Mouse (Mus musculus) liver, embryonic 11.5 days (tissue): ENCODE results near the gene Acacb. TPM values are rescaled to one million over a fixed set of nuclear protein-coding genes. Genes with fewer than 3 reads are reported as not detected.

Source experiments
- ATAC-seq: fragments of 200-750 bp; cut with Nextera tagmentation; replicated peaks from 2 replicates; pipeline ENCODE4 v1.8.0; 2017; ENCODE audit warnings: moderate number of reproducible peaks, mild to moderate bottlenecking, moderate TSS enrichment, moderate library complexity; ENCODE audit not compliant: low FRiP score
- DNase-seq: peaks from one replicate; pipeline ENCODE4 v3.0.0-alpha.2; 2017; ENCODE audit warnings: low spot score
- H3K27ac ChIP-seq: fragments of 300-500 bp; sonication (generic); 2 replicates; pipeline ENCODE4 v1.5.1; 2014; ENCODE audit warnings: mild to moderate bottlenecking, low read depth, low read length, control low read depth
- H3K27me3 ChIP-seq: fragments of 300-500 bp; sonication (generic); replicated peaks from 2 replicates; pipeline ENCODE4 v1.6.1; 2014; ENCODE audit warnings: low read length, mixed read lengths; ENCODE audit not compliant: control insufficient read depth, insufficient read depth
- H3K36me3 ChIP-seq: fragments of 300-500 bp; sonication (generic); 2 replicates; pipeline ENCODE4 v1.6.1; 2014; ENCODE audit warnings: mild to moderate bottlenecking, low read length, moderate library complexity, mixed read lengths; ENCODE audit not compliant: control insufficient read depth, insufficient read depth
- H3K4me1 ChIP-seq: fragments of 300-500 bp; sonication (generic); replicated peaks from 2 replicates; pipeline ENCODE4 v1.6.1; 2014; ENCODE audit warnings: low read length, mixed read lengths; ENCODE audit not compliant: control insufficient read depth, insufficient read depth
- H3K4me2 ChIP-seq: fragments of 300-500 bp; sonication (generic); 2 replicates; pipeline ENCODE4 v1.6.1; 2014; ENCODE audit warnings: mild to moderate bottlenecking, control low read depth, moderate library complexity
- H3K4me3 ChIP-seq: fragments of 300-500 bp; sonication (generic); 2 replicates; pipeline ENCODE4 v1.5.1; 2014; ENCODE audit warnings: low read depth, low read length, control low read depth
- H3K9ac ChIP-seq: fragments of 300-500 bp; sonication (generic); 2 replicates; pipeline ENCODE4 v1.6.1; 2014; ENCODE audit warnings: low read depth, low read length, control low read depth
- H3K9me3 ChIP-seq: fragments of 300-500 bp; sonication (generic); 2 replicates; pipeline ENCODE4 v1.6.1; 2016; ENCODE audit warnings: low read length, inconsistent platforms, mixed read lengths; ENCODE audit not compliant: control insufficient read depth
- WGBS: fragments of 180-500 bp; shearing (Covaris S2); extraction: QIAGEN DNeasy Blood & Tissue Kit; methylation state at CpG from one replicate; pipeline ENCODE4 v1.1.7; 2014; 5-methylcytosine and 5-hydroxymethylcytosine counted together
- polyA plus RNA-seq: library from polyadenylated mRNA; unstranded; fragments of >200 nt; fragmentation: Nextera tagmentation; extraction: Ambion mirVana; gene quantifications from 2 replicates; pipeline ENCODE4 v1.2.1, GENCODE M21; 2014

The Acacb gene
- polyA plus RNA-seq, 1 experiment from 2014 or later: 0.86 TPM

DNA sequence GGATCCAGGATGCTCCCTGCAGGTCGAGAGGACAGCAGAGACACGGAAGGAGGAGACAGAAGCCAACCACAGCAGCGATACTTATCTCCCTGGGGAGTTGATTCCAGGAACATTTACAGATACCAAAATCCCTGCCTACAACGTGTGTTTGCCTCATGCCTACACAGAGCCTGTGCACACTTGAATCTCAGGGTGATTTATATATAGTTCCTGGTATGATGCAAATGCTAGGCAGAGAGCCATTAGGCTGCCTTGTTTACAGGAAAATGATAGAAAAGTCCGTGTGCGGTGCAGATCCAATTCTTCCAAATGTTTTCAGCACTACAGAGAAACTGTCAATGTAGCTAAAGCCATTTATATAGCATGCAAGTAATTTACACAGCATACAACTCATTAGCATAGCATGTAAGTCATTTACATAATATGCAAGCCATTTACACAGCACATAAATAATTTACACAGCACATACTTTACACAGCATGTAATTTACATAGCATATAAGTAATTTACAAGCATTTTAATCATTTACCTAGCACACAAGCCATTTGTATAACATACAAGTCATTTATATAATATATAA lies 16.9 kb downstream of the Acacb start:
- DNase-seq: no peak
- Histone ChIP-seq H3K27ac (no peak overlapping the region), H3K27me3 (no peaks in the 10 kb centered on the region), H3K9ac (no peak overlapping the region), H3K4me1 (no peaks in the 10 kb centered on the region), H3K4me2 (no peak overlapping the region), H3K9me3 (no peaks in the 10 kb centered on the region), H3K36me3 (no peaks in the 10 kb centered on the region), H3K4me3 (no peak overlapping the region)
- 56% methylated on average over 6 of the region's 6 CpGs for WGBS
- ATAC-seq: no peak

DNA sequence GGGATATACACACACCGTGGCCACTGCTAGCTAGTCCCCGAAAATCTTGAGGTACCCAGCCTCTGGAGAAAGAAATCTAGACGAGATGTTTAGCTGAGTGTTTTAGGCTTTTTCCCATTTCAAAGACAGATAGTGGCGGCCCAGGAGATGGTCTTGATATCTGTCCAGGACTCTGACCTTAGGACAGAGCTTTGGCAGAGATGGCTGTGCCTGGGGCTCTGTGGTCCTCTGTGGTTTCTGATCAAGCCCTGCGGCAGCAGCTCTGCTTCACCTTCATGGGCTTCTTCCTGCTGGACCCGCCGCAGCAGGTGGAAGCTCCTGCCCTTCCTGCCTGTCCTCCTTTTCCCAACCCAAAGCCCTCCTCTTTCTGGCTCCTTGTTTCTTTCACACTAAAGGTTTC lies 24.0 kb downstream of the Acacb start:
- Histone ChIP-seq H3K9ac (no peak overlapping the region), H3K9me3 (no peaks in the 10 kb centered on the region), H3K27me3 (no peaks in the 10 kb centered on the region), H3K4me1 (peaks cover 11% of the 10 kb centered on the region; the same call in 1 of the 2 replicates), H3K4me2 (no peak overlapping the region), H3K36me3 (no peaks in the 10 kb centered on the region), H3K27ac (no peak overlapping the region), H3K4me3 (no peak overlapping the region)
- DNase-seq (no peak), ATAC-seq (no peak)
- WGBS: 77% methylated on average over 7 of the region's 7 CpGs

DNA sequence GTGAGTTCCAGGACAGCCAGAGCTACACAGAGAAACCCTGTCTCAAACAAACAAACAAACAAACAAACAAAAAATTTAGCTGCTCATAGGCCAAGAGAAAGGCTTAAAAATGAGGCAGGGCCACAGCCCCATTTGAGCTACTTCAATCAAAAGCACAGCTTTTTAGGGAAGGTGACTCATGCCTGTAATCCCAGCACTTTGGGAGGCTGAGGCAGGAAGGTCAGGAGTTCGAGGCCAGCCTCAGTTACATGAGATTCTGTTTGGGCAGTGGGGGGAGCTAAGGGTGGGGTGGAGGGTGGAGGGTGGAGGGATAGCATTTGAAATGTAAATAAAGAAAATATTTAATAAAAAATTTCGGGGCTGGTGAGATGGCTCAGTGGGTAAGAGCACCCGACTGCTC lies 26.6 kb downstream of the Acacb start:
- DNase-seq: no peak
- H3K36me3 ChIP-seq: no peaks in the 10 kb centered on the region
- no peak overlapping the region for H3K4me2 ChIP-seq
- no peak overlapping the region for H3K4me3 ChIP-seq
- H3K9ac ChIP-seq: no peak overlapping the region
- no peaks in the 10 kb centered on the region for H3K9me3 ChIP-seq
- ATAC-seq: no peak
- no peaks in the 10 kb centered on the region for H3K27me3 ChIP-seq
- no peak overlapping the region for H3K27ac ChIP-seq
- H3K4me1 ChIP-seq: peaks cover 11% of the 10 kb centered on the region
- 87% methylated on average over 3 of the region's 3 CpGs for WGBS

DNA sequence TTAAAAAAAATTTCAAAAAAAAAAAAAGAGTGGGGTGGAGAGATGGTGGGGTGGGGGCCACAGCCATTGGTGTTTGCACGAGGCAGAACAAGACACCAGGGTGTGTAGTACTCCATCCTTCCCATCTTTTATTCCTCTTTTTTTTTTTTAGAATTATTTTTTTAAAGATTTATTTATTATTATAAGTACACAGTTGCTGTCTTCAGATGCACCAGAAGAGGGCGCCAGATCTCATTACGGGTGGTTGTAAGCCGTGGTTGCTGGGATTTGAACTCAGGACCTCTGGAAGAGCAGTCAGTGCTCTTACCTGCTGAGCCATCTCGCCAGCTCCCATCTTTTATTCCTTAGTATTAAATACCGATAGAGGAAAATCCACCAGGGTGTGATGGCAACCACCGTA lies 27.1 kb downstream of the Acacb start:
- no peaks in the 10 kb centered on the region for H3K36me3 ChIP-seq
- H3K9ac ChIP-seq: no peak overlapping the region
- H3K4me2 ChIP-seq: no peak overlapping the region
- H3K27ac ChIP-seq: no peak overlapping the region
- H3K9me3 ChIP-seq: no peaks in the 10 kb centered on the region
- ATAC-seq (no peak), DNase-seq (no peak)
- 57% methylated on average over 7 of the region's 7 CpGs for WGBS
- H3K4me1 ChIP-seq: peaks cover 11% of the 10 kb centered on the region
- no peaks in the 10 kb centered on the region for H3K27me3 ChIP-seq
- H3K4me3 ChIP-seq: no peak overlapping the region

DNA sequence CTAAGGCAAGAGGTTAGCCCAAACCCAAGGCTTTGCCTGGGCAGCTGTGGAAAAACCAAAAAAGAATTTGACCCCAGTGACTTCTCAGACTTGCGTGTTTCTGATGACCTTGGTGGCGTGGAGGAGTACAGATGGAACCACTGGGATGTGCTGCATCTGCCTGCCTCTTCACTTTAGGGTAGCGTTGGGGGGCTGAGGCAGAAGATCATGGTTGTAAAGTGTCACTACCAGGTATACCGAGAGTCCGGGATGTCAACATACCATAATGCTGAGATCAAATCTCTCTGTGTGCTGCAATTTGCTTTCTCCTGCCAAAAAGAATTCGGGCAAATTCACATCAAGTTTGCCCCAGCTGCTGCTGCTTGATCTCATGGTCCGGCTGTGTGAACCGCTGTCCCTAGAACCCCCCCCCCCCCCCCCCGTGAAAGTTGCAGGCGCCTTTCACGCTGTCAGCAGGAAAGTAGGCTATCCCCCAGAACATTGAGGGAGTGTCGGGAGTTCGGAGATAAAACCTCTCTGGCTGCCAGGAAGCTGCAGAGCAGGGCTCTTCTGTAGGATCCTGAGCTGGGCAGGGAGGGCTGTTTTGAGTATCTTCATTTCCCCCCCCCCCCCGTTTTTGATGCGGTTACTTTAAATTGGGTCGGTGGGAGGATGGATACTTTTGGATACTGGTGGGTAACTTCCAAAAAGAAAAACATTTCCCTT lies 27.7 kb downstream of the Acacb start:
- H3K4me1 ChIP-seq: peaks cover 11% of the 10 kb centered on the region
- no peak overlapping the region for H3K27ac ChIP-seq
- peak overlapping the region; percentile 81 for H3K4me2 ChIP-seq
- 22% methylated on average over 16 of the region's 16 CpGs for WGBS
- ATAC-seq (no peak), DNase-seq (no peak)
- H3K36me3 ChIP-seq: no peaks in the 10 kb centered on the region
- no peak overlapping the region for H3K9ac ChIP-seq
- H3K4me3 ChIP-seq: peak overlapping the region; percentile 20; the same call in 1 of the 2 replicates
- H3K9me3 ChIP-seq: no peaks in the 10 kb centered on the region
- H3K27me3 ChIP-seq: no peaks in the 10 kb centered on the region

DNA sequence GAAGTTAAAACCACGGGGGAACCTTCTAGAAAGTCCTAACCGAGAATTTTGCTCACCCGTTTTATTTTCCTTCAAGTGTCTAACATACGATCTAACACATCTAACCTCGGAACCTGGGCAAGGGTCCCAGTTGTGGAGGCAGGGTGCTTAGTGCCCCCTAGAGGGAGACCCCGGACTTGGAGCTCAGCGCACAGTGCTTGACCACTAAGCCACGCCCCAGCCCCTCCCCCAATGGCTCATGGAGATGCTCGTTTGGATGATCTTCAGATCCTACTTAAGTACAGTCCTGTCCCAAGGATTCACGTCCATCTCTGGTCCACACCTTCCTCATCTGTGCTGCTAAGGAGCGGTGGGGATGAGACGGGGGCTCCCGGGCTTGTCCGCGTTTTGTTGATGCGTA lies 28.3 kb downstream of the Acacb start:
- Histone ChIP-seq H3K27ac (no peak overlapping the region), H3K4me2 (peak overlapping the region; percentile 81)

DNA sequence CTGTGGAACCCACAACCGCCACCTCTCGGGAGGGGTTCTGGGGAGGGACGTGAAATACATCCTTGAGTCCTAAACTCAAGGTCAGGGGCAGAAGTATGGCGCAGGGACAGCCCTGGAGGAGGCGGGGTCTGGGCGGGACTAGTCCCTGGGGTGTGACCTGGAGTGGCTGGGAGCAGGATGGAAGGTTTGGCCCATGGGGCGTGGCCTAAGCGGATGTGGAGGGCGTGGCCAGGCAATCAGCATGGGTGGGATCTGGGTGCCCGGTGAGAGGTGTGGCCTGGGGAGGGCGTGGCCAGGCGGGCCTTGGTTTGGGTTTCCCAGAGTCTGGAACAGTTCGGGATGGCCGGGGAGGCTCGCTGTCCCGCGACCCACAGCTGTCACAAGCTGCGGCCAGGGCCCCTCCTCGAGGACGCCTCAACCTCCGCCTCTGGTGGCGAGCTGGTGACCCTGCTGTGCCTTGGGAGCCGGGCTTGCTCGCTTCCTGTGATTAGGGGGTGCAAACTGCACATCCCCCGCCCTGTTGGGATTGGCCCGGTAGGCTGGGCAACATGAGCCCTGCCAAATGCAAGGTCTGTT lies 29.3 kb downstream of the Acacb start:
- peak overlapping the region; percentile 50 for H3K9ac ChIP-seq
- no peaks in the 10 kb centered on the region for H3K27me3 ChIP-seq
- H3K4me3 ChIP-seq: peak overlapping the region; percentile 61
- peaks cover 11% of the 10 kb centered on the region for H3K4me1 ChIP-seq
- H3K9me3 ChIP-seq: no peaks in the 10 kb centered on the region
- under 1% methylated on average over 26 of the region's 26 CpGs for WGBS
- peak overlapping the region; percentile 81 for H3K4me2 ChIP-seq
- peak; percentile 98 for ATAC-seq
- H3K36me3 ChIP-seq: no peaks in the 10 kb centered on the region
- DNase-seq: peak; percentile 99
- H3K27ac ChIP-seq: peak overlapping the region; percentile 28; the same call in 1 of the 2 replicates

More for the DNA sequence above, 28.3 kb downstream of the Acacb start:
- Histone ChIP-seq H3K9ac (0 out of 2 replicates have a peak overlapping the region, but pooled peaks have one; percentile 8), H3K36me3 (no peaks in the 10 kb centered on the region), H3K4me1 (peaks cover 11% of the 10 kb centered on the region), H3K27me3 (no peaks in the 10 kb centered on the region), H3K4me3 (peak overlapping the region; percentile 20; the same call in 1 of the 2 replicates), H3K9me3 (no peaks in the 10 kb centered on the region)
- DNase-seq: peak; percentile 64
- ATAC-seq: no peak
- WGBS: 11% methylated on average over 16 of the region's 16 CpGs

DNA sequence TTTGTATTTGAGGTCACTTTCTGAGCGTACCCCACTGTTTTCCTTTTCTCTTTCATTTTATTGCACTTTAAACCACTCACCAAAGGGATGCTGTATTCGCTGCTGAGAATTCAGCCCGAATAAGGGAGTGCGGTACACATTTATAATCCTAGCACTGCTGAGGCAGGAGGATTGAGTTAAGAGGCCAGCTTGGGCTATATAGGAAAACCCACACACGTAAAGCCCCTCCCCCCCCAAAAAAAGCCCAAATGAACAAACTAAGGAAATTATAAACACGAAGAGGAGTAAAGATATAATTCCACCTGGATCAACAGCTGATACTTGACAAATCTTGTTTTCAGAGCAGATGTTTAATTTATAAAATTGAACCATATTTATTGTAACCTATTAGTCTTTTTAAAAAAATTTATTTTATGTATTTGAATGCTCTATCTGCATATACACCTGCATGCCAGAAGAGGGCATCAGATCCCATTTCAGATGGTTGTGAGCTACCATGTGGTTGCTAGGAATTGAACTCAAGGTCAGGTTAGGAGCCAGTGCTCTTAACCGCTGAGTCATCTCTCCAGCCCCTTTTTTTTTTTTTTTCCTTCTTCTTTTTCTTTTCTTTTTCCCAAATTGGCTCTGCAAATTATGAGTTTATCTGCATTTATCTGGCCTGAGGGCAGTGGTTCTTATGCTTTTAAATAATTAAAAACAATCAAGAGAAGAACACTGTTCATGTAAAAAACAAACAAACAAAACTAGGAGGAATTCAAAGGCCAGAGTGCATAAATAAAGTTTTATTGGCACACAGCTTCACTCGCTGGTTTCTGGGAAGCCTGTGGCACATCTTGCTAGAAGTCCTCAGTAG lies 30.4 kb downstream of the Acacb start:
- Histone ChIP-seq H3K27me3 (no peaks in the 10 kb centered on the region), H3K4me3 (peak overlapping the region; percentile 61), H3K4me2 (peak overlapping the region; percentile 81), H3K4me1 (peaks cover 11% of the 10 kb centered on the region), H3K9me3 (no peaks in the 10 kb centered on the region), H3K27ac (no peak overlapping the region), H3K9ac (peak overlapping the region; percentile 50; the same call in 1 of the 2 replicates), H3K36me3 (no peaks in the 10 kb centered on the region)
- WGBS: 55% methylated on average over 8 of the region's 8 CpGs
- no peak for ATAC-seq
- DNase-seq: no peak
